Mouse (Mus musculus) layer of hippocampus, adult 11-12 months (tissue): ENCODE measurements at regions not wholly inside any gene's neighbourhood (a gene's known extent, or its start where the extent isn't known, plus 50 kb on each side); places are given as distances from the start of the nearest gene placed in this dataset.

Experiments used
- DNase-seq: peaks from one replicate; pipeline ENCODE4 v3.0.0; 2022; ENCODE audit warnings: low spot score

GRCm38 (mm10) chr13:119140436-119140835 lies 288.0 kb upstream of the Paip1 start:
- DNase-seq, result no peak

DNA sequence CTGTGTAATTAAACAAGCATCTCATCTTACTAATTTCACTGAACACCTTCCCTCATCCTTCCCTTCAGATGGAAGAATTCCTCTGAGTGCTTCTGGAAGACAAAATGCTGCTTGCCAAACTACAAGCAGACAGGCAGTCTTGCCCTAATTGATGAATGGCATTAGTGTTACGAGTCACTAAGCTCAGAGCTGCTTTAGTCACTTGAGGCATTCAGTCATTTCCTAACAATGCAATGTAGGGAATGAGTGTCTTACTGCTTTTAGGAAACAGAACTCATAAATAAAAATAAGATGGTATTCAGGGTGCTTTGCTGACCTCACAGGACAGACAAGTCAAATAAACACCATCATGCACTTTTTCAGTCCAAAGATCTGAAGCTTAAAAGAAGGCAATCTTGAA lies 285.1 kb upstream of the Paip1 start:
- DNase-seq, result no peak

DNA sequence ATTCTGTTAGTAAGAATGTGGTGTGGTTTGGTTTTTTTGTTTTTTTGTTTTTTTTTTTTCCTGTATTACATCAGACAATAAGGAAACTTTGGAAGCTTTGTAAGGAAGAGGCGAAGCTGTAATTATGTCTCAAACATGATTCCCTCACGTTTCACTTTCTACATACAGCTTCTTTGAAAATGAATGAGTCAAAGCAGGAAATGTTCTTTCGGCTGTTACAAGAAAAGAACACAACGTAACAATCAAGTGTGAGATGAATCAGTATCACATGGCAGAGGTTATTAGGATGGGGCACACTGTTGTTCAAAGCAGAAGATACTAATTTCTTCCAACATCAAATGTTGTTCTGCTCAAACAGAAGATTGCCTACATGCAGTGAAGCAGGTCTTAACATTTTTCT lies 282.7 kb upstream of the Paip1 start:
- no peak for DNase-seq

- no peak for DNase-seq
These were observed 280.7 kb upstream of the Paip1 start for GRCm38 (mm10) chr13:119147701-119148100.

DNA sequence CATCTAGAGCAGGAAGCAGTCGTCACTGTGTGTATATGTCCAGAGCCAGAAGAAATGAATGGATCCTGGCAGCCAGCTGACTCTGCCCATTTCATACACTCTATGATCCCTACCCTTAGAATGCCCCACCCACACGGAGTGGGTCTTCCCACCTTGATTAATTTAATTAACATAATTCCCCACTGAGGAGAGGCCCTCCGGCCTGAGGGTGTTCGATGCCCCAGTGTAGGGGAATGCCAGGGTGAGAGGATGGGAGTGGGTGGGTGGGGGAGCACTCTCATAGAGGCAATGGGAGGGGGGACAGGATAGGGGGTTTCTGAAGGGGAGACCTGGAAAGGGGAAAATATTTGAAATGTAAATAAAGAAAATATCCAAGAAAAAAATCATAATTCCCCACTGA lies 279.3 kb upstream of the Paip1 start:
- DNase-seq, result no peak

DNA sequence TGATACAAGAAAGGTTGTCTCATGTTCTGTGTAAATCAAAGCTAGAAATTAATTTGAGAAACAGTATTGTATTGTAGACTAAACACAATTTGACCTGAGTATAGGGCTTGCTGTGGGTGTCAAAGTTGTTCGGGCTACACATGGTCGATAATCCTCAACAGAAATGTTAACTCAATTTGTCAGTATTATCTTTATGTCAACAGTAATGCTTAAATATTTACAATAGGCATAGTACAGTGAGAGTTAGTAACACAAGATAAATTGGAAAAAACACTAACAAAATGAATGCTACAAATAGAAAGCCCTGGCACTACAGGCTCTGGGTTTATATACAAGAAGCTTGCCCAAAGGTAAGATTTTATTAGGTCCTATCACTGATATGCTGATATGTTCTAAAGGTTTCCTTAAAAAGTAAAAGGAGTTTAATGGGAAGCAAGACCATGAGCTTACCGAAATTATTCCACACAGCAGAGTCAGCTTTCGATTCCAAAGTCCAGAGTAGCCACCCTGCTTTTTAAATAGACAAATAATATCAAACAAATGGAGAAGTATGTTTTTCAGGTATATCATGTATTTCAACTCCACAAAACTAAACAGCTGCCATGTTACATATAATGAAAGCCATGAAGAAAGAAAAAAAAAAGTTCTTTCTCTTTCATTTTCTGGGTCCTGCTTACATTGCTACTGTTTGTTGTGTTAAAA lies 277.4 kb upstream of the Paip1 start:
- no peak for DNase-seq

- no peak for DNase-seq
These were observed 250.6 kb upstream of the Paip1 start for GRCm38 (mm10) chr13:119177753-119178152.

DNA sequence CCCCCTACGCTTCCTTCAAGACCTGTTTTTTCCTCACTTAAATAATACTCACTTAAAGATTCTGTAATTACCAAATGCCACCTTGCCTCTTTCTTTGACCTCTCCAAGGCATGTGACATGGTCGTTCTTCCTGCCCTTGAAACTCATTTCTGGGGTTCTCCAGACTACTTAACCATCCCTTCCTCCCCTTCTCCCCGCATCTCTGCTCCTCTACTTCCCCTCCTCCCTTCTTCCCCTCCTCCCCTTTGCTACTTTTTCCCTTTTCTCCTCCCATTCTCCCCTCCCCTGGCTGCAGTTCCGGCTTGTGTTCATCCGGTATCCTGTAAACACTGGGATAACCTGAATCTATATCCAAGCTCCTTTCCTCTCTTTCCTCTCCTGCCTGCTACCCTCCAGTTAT lies 250.2 kb upstream of the Paip1 start:
- no peak for DNase-seq

DNA sequence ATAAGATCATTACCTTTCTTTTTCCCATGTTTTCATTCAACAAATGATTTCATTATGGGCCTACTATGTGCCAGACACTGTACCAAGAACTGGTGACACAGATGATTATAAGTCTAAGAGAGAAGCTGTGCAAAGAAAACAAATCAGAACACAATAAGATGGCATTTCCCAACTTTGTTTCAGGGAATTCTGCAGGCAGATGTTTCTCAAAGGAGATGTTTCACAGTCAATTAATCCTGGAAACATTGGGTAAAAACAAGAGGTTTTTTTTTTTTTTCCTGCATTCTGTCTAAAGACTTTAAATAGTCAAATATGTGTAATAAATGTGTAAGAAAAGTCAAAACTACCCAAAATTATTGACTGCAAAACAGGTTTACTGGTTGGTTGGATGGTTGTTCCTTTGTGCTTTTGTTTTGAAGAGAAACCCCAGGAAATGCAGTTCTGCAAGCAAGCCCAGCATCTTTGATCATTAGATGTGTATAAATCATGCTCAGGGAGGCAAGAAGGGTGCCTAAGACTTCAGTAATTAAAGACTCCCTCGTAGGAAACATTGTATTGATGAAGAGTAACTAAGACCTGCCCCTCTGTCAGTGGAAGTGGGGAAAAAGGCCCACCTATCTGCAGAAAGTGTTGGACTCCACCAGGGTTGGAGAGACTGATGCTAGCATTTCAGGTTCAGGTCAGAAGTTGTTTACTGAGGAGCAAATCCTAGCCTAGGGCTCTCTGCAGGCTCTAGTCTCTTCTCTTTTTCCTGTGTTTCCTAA lies 249.1 kb upstream of the Paip1 start:
- no peak for DNase-seq

DNA sequence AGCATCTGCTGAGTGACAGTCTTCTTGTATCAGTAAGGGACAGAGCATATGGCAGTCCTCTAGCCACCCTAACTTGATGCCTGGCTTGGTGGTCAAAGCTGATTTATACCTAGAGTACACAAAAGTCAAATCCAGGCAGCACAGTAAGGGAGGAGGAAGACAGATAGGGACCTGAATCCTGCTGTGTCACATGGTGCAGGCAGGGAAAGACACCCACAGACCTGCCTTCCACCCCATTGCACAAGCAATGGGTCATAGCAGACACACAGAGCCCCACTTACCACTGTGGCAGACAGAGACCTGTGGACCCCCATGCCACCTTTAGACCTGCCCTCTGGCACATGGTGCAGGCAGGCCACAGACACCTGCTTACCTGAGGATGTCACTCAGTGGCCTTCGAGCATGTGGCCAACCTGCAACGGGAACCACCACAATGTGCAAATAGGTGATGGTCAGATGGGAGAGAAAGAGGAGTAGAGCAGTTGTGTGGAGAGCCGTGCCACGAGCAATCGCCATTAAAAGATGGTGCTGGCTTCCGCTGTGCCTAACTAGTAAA lies 244.0 kb upstream of the Paip1 start:
- no peak for DNase-seq

- DNase-seq, result no peak
These were observed 242.7 kb upstream of the Paip1 start for GRCm38 (mm10) chr13:119185567-119186143.

DNA sequence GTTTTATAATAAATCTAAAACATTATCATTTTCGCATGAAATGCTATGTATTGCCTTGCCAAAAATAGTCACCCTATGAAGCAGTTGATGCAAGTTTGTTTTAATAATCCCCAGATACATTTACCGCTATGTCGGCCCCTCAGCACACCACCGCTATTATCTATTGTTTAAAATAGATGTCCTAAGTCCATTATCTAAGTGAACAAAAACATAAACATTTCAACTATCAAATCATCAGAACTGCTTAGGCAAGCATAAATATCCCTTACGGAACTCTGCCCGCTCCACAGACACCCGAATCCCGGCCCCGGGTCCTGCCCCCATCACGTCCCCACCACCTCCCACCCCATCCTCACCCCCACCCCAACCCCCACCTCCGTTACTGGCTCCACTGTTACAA lies 196.8 kb upstream of the Paip1 start:
- DNase-seq, result no peak

DNA sequence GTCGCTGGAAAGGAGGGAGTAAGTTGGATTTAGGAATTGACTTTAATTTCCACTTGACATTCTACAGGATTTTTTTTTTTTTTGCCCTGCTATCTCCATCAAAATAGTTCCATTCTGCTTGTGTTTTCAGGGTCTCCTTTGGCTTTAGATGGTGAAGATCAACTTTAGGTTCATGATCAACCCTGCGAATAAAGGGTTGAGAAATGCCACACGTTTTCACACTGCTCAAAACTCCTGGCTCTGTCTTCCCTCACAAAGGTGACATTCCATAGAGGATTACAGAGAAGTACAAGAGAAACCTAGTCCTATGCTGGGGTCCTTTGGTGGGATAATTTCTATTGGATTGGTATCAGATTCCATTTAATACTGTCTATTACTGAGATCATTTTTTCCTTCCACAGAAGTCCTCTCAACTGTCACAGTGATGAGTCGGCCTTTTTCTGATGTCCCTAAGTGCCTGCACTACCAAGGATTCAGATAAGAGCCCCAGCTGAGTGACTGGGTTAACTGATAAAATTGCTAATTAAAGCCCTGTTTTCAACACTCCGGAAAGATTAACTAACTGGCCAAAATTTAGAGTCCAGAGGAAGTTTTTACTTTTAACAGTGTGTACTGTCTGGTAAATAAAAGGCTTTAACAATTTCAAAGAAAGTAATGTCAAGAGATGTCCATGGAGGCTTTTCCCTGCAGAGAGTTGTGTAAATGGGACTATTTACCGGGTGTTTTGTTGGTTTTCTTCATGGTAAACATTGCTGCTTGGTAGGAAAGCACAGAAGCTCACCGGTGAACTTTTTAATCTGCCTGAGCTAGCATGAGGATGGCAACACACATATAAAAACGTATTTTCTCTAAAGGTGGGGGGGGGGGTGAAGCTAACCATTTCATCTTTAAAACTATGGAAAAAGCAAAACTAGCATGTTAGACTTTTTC lies 196.0 kb upstream of the Paip1 start:
- DNase-seq, result no peak

GRCm38 (mm10) chr13:119233030-119233385 lies 195.4 kb upstream of the Paip1 start:
- DNase-seq, result no peak

DNA sequence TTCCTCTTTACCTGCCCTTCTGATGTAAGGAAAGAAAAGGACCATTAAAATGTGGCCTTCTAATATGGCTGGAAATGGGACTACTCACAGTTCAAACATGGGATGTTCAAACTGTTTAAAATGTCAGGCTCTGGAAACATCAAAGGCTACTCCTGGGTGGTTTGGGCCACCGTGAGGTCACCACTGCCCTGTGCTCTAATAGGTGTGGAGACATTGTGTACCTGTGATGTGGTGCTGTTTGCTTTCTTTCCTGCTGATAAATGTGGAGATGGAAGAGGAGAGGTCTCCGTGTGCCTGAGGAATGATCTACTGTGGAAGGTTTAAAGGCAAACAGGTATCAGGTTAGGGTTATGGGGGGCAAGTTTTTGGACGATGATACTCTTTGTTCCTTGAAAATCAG lies 194.5 kb upstream of the Paip1 start:
- DNase-seq, result no peak

DNA sequence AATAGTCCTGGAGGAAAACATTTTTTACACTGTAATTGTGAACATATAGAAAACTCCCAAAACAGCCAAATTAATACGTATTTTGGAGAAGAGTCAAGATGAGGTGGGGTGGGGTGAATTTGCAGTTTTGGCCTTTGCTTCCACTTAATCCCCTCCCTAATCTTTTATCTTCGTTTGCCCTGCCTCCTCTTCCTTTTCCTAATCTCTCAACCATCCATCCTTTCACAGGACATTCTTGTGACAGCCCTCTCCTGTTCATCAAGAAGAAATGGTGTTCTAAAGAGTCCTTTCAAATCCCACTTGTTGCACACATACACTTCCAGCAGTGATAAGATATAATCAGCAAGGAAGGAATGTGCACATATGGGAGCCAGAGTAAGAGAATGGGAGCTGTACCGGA lies 186.0 kb upstream of the Paip1 start:
- DNase-seq, result no peak

- DNase-seq, result no peak
These were observed 181.3 kb upstream of the Paip1 start for GRCm38 (mm10) chr13:119247101-119247500.

DNA sequence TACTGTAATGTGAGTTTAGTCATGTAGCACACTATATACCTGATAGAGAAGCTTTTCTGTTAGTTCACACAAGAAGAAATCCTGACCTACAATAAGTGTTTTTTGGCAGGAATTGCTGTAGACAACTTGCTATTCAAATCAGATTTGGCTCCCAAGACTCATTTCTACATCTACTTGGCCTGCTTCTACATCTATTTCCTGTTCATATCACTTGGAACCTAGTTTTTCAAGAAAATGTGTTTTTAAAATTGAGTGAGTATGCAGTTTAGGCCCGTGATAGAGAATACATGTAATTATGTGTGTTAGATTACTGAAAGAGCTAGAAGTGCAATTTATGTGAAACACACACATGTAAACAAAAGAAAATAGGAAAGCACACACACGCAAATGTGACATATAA lies 176.4 kb upstream of the Paip1 start:
- no peak for DNase-seq

- DNase-seq, result no peak
These were observed 172.1 kb upstream of the Paip1 start for GRCm38 (mm10) chr13:119256350-119256749.

- no peak for DNase-seq
These were observed 169.9 kb upstream of the Paip1 start for GRCm38 (mm10) chr13:119258515-119258914.

- no peak for DNase-seq
These were observed 164.8 kb upstream of the Paip1 start for GRCm38 (mm10) chr13:119263561-119263960.
